Mouse (Mus musculus) frontal cortex, postnatal 14 days (tissue): Measurements from ENCODE around the gene Nup37.

ENCODE experiments used
- DNase-seq, 2 experiments: peaks; one replicate each; pipeline ENCODE4 v3.0.0; 2022; ENCODE audit warnings: low spot score in 2 of 2

The Nup37 gene

GRCm38 (mm10) chr10:88146707-88147477 lies at the start of gene Nup37, which contains the start of gene Parpbp:
Gene Nup37 (plus strand): TSS chr10:88146992.
Gene Parpbp (minus strand): TSS chr10:88146941.
- peak; percentile 72 to 74 for DNase-seq

- no peak for DNase-seq
Observed at GRCm38 (mm10) chr10:88106169-88106568, 40.6 kb upstream of the Nup37 start.

- DNase-seq = no peak
Observed at GRCm38 (mm10) chr10:88113290-88113689, 33.5 kb upstream of the Nup37 start.

DNA sequence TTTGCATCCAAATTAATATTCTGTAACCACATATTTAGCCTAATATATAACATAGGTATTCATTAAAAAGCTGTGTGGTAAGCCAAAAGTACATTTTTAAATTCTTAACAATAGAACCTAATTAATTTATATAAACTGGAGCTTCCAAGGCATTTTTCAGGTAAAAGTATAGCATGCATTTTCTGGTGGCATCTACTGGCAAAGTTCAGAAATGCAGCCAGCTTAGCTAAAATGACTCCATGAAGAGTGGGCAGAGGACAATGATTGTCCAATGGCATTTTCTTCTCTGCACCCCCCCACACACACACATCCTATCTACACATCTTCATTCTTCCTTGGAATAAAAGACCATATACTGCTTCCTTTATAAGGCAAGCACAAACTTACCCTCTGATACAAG lies 27.1 kb upstream of the Nup37 start:
- DNase-seq = no peak

GRCm38 (mm10) chr10:88135630-88136029 lies 11.2 kb upstream of the Nup37 start:
- no peak for DNase-seq

DNA sequence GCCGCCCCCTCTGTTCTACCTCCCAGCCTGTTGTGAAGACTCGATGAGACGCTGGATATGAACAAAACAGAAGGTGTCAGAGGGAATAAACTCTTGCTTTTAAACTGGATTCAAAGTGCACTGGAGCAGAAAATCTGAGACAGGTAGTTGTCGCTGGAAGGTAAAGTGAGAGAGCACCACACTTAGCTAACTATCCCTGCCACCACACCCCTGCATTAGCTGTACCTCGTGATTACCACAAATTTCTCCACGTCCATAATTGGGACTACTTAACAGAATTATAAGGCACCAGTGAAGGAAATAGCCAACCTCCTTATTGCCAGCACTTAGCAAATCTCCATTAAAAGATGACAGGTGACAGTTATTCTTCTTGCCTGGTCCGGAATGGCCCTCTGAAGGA lies 605 bp upstream of the Nup37 start:
- no peak for DNase-seq

DNA sequence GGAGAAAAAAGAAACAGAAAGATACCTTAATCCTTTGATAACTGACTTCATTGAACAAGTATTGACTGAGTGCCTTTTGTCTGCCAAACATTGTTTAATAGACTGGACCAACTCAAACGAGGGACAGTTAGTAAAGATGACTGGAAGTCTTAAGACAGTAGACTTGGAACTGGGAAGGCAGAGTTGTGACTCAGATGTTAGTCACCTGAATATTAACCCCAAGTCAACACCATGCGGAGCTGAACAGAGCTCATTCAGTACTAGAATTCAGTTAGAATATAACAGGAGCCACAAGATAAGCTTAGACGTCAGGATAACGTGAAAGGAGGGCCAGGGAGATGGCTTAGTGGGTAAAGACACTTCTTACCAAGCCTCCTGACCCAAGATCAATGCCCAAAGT lies 3.6 kb downstream of the Nup37 start:
- DNase-seq = no peak

- DNase-seq = no peak
Observed at GRCm38 (mm10) chr10:88151658-88152057, 4.9 kb downstream of the Nup37 start.

DNA sequence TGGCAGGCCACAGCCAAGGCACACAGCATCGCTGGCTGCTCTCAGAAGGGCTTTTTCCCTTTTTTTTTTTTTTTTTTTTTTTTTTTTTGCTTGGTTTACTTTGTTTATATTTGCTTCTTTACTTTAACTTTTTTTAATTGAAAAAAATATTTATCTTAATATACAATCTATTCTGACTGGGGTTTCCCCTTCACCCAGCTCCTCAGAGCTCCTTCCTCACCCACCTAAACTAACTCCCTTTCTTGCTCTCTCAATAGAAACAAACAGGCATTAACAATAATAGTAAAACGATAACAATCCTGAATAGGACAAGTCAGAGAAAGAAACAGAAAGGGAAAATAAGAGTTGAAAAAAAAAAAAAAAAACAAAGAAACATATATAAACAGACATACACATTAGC lies 15.3 kb downstream of the Nup37 start:
- no peak for DNase-seq

- DNase-seq = no peak
Observed at GRCm38 (mm10) chr10:88162676-88163075, 15.9 kb downstream of the Nup37 start.

- DNase-seq = no peak
Observed at GRCm38 (mm10) chr10:88166158-88166557, 19.4 kb downstream of the Nup37 start.

GRCm38 (mm10) chr10:88167438-88168077 lies 20.8 kb downstream of the Nup37 start:
- DNase-seq = no peak

DNA sequence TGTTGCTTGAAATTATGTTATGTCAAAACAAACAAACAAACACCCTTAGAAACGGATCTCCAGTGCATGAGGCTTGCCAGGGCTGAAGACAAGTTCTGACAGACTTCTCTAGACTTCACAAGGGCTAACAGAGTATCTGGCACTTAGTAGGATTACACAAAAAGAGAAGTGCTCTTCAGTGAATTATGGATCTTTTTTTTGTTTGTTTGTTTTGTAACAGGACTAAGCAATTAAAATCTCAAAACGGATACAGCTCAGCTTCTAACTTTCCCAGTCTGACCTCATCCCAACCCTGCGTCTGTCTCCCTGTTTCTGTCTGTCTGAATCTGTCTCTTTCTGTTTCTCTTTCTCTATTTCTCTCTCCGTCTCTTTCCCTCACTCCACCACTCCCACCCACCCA lies 53.7 kb downstream of the Nup37 start:
- DNase-seq = no peak

GRCm38 (mm10) chr10:88200951-88201638 lies 54.3 kb downstream of the Nup37 start, which contains the start of gene Washc3:
Gene Washc3 (plus strand): TSS chr10:88201093.
- peak; percentile 88 to 93 for DNase-seq

DNA sequence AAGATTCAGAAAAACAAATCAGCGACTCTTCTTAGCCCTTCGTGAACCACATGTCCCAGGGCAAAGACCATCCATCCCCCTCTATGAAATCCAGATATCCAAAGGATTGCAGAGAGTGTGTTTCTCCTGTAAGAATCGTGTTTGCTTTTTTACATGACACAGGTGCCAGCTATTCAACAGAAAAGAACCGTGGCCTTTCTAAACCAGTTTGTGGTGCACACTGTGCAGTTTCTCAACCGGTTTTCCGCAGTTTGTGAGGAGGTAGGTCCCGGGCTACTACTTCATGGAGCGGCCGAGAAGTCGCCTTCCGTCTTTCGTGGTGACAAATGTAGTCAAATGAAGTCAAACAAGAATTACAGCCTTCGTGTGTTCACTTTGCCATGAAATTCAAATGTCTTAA lies 54.9 kb downstream of the Nup37 start:
- no peak for DNase-seq

DNA sequence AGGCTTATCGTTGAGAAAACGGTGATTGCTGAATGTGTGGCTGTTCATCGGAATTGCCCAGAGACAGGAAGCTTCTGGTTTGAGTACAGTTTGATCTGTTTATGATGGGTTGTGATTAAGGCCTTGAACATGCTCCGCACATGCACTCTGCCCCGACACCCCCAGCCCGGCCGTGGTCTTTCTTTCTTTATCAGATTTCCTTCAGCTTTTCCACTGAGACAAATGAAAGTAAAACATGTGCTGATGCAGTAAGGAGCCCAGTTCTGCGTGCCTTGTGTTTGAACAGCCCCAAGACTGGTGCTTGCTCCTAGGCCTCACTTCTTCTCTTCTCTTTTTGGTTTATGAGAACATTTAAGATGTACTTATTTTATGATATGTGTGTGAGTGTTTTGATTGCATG lies 55.8 kb downstream of the Nup37 start:
- DNase-seq = no peak

DNA sequence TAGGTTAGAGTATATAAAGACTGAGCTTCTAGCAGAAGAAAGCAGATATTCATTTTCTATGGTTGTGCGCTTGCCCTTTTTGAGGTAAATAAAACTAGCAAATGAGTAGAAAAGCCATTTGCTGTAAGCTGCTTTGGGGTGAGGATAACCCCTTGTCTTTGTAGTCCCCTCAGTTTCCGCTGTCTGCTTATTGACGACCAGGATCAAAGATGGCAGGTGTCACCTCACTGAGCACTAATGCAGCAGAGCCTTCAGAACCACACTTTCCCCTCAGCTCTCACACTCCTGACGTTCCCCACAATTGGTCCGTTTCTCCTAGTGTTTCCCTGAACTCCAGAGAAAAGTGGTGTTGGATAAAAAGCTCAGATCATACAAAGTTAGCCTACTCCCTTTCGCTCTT lies 56.4 kb downstream of the Nup37 start:
- no peak for DNase-seq

DNA sequence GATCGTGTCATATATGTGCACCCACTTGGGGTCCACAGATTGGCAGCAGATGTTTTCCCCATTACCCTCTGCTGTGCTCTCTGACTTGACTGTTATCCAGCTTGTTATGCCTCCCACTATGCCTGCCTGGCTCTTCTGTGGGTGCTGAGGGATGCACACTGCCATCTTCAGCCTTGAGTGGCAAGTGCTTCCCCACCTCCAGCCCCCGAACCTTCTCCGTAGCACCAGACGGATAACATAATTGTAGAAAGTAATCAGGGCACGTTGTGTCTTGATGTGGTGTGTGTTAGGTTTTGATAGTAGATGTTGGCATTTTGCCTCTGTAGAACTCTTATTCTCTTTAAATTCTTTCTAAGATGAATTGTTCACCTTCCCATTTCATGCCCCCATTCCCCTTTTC lies 65.9 kb downstream of the Nup37 start:
- DNase-seq = no peak

GRCm38 (mm10) chr10:88214800-88215514 lies 68.2 kb downstream of the Nup37 start:
- no peak for DNase-seq

DNA sequence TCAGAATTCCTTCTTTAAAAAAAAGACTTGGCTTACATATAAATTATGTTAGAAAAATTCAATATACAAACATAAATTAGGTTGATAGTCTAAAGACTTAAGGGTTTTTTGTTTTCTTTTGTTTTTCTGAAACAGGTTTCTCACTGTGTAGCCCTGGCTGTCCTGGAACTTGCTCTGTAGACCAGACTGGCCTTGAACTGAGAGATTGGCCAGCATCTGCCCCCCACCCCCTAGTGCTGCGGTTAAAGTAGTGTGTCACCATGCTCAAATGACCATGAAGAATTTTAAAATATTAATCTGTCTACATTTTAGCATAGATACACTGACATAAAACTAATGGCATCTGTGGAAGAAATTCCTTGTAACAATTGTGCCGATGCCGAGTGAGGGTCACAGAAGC lies 71.4 kb downstream of the Nup37 start:
- no peak for DNase-seq

GRCm38 (mm10) chr10:88221718-88222117 lies 74.9 kb downstream of the Nup37 start:
- DNase-seq = no peak

- DNase-seq = no peak
Observed at GRCm38 (mm10) chr10:88225421-88225820, 78.6 kb downstream of the Nup37 start.
